Mouse (Mus musculus): ENCODE results near the gene Mat1a.

GRCm38 (mm10) chr14:41104853-41105444 lies at the start of gene Mat1a:
- TF ChIP-seq CTCF (IDR thresholded peaks at IDR 0.05; ENCODE audit: low read depth, low read length) (no peak), POLR2A (IDR thresholded peaks at IDR 0.05; ENCODE audit: borderline replicate concordance, low read depth, low read length) (no peak)
